In the genomic region with DNA sequence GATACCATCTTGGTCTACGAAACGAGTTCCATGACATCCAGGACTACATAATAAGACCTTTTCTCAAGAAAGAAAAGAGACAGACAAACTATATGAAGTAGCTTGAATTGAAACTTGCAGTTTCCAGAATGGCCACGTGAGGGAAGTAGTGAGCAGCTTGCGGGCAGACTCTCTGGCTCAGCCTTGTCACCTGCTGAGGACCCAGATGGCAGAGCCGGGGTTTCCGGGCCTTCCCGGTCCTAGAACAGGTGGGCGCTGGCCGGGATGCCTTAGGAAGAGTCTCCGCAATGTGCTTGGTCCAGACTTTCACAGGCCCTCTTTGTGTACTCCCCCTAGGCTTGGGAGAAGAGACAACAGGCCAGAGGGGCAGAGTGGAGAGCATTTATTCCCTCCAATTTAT, we compare ENCODE assay signal across 9 mouse cellular contexts. TPM values are rescaled to one million over a fixed set of nuclear protein-coding genes. Genes with fewer than 3 reads are reported as not detected.
DNase-seq lines count a peak whose midpoint lies in the region; ATAC-seq and TF ChIP-seq lines count a peak whose summit lies in the region.
"Had no signal": no experiment of that assay in that cellular context is flagged by ENCODE, and none has a peak within 500 bp of the region (broad histone marks: within the 10 kb centered on the region; RNA-seq: fewer than 3 reads in every experiment).

No protein-coding gene starts in this region.

- peak; percentile 63 to 81 for DNase-seq in left cerebral cortex, adult 2 months (ENCODE audit: extremely low spot score in 1 of 2, low spot score in 2 of 2)
- DNase-seq in left cerebral cortex, adult 11 months (ENCODE audit: low spot score) = no peak
- DNase-seq in c-Kit-positive CD71-positive TER-119-negative erythroid progenitor cells, embryonic 14.5 days (ENCODE audit: low read depth) = peak; percentile 59
- peak; percentile 88 for DNase-seq in forebrain, embryonic 11.5 days (ENCODE audit: low spot score)
- DNase-seq in liver, embryonic 14.5 days (ENCODE audit: low read depth in 3 of 3, low spot score in 3 of 3) = peak; percentile 35 to 42 (median 41)
- DNase-seq in thymus, adult 2 months = peak; percentile 79

- H3K4me3 ChIP-seq in left cerebral cortex, adult 2 months = no peak overlapping the region
- H3K4me3 ChIP-seq in forebrain, embryonic 11.5 days (ENCODE audit: low read depth, low read length) = no peak overlapping the region
- H3K4me3 ChIP-seq in intestine, postnatal 0 days (ENCODE audit: low read depth, low read length) = no peak overlapping the region
- H3K4me3 ChIP-seq in liver, embryonic 14.5 days (ENCODE audit: insufficient read depth in 1 of 2, low read depth in 2 of 2, low read length in 2 of 2) = no peak overlapping the region
- H3K4me3 ChIP-seq in neural tube, embryonic 14.5 days (ENCODE audit: low read depth, low read length) = no peak overlapping the region
- no peak overlapping the region for H3K4me3 ChIP-seq in thymus, adult 2 months (ENCODE audit: control insufficient read depth, insufficient read depth, low read length)
- H3K4me3 ChIP-seq: embryonic facial prominence, embryonic 15.5 days had no signal

- no peak overlapping the region for H3K9ac ChIP-seq in forebrain, embryonic 11.5 days (ENCODE audit: low read length)
- H3K9ac ChIP-seq in intestine, postnatal 0 days (ENCODE audit: low read depth, low read length) = no peak overlapping the region
- no peak overlapping the region for H3K9ac ChIP-seq in liver, embryonic 14.5 days (replicated peaks)
- H3K9ac ChIP-seq in neural tube, embryonic 14.5 days (replicated peaks; ENCODE audit: low read depth, low read length) = no peak overlapping the region
- H3K9ac ChIP-seq: embryonic facial prominence, embryonic 15.5 days had no signal

- H3K36me3 ChIP-seq in forebrain, embryonic 11.5 days (ENCODE audit: control insufficient read depth, insufficient read depth, low read length) = no peaks in the 10 kb centered on the region
- H3K36me3 ChIP-seq in intestine, postnatal 0 days (ENCODE audit: control insufficient read depth, insufficient read depth) = no peaks in the 10 kb centered on the region
- H3K36me3 ChIP-seq in liver, embryonic 14.5 days (replicated peaks; ENCODE audit: control insufficient read depth, insufficient read depth, low read depth) = no peaks in the 10 kb centered on the region
- H3K36me3 ChIP-seq in neural tube, embryonic 14.5 days (ENCODE audit: control insufficient read depth, insufficient read depth, low read length) = no peaks in the 10 kb centered on the region
- H3K36me3 ChIP-seq in thymus, adult 2 months (ENCODE audit: control insufficient read depth, insufficient read depth, low read length) = no peaks in the 10 kb centered on the region
- H3K36me3 ChIP-seq: embryonic facial prominence, embryonic 15.5 days had no signal

- no peak for TF ChIP-seq POLR2A in thymus, adult 2 months (IDR thresholded peaks at IDR 0.05; ENCODE audit: control insufficient read depth, extremely low read depth, insufficient read depth, low read length, poor library complexity)

- no peak overlapping the region for H3K27ac ChIP-seq in left cerebral cortex, adult 2 months
- no peak overlapping the region for H3K27ac ChIP-seq in forebrain, embryonic 11.5 days (ENCODE audit: low read depth, low read length)
- H3K27ac ChIP-seq in intestine, postnatal 0 days (ENCODE audit: low read depth, low read length) = no peak overlapping the region
- H3K27ac ChIP-seq in liver, embryonic 14.5 days = no peak overlapping the region
- H3K27ac ChIP-seq in neural tube, embryonic 14.5 days (ENCODE audit: low read depth, low read length) = no peak overlapping the region
- no peak overlapping the region for H3K27ac ChIP-seq in thymus, adult 2 months (ENCODE audit: control insufficient read depth, insufficient read depth, low read length)
- H3K27ac ChIP-seq: embryonic facial prominence, embryonic 15.5 days had no signal

- peaks cover 5% of the 10 kb centered on the region; the same call in 1 of the 2 replicates for H3K27me3 ChIP-seq in forebrain, embryonic 11.5 days (ENCODE audit: control insufficient read depth, insufficient read depth, low read length)
- peaks cover 8% of the 10 kb centered on the region for H3K27me3 ChIP-seq in intestine, postnatal 0 days (replicated peaks; ENCODE audit: control insufficient read depth, insufficient read depth, low read length)
- H3K27me3 ChIP-seq in liver, embryonic 14.5 days (ENCODE audit: control insufficient read depth, insufficient read depth, low read length) = peaks cover 16% of the 10 kb centered on the region
- H3K27me3 ChIP-seq in neural tube, embryonic 14.5 days (ENCODE audit: control insufficient read depth, insufficient read depth, low read length) = no peaks in the 10 kb centered on the region; the same call in 1 of the 2 replicates
- 0 out of 2 replicates have a peak, but pooled peaks cover 3% of the 10 kb centered on the region for H3K27me3 ChIP-seq in thymus, adult 2 months (ENCODE audit: control insufficient read depth, insufficient read depth, low read length)

- ATAC-seq in forebrain, embryonic 11.5 days (replicated peaks; ENCODE audit: low FRiP score) = no peak
- ATAC-seq in intestine, postnatal 0 days = no peak
- no peak for ATAC-seq in liver, embryonic 14.5 days (ENCODE audit: insufficient read depth)
- ATAC-seq in neural tube, embryonic 14.5 days (ENCODE audit: low read depth) = peak; percentile 54

- H3K9me3 ChIP-seq in forebrain, embryonic 11.5 days (ENCODE audit: control insufficient read depth, low read length) = no peaks in the 10 kb centered on the region
- 0 out of 2 replicates have a peak, but pooled peaks cover 5% of the 10 kb centered on the region for H3K9me3 ChIP-seq in intestine, postnatal 0 days (ENCODE audit: control insufficient read depth)
- H3K9me3 ChIP-seq in liver, embryonic 14.5 days (ENCODE audit: control insufficient read depth, low read length) = no peaks in the 10 kb centered on the region
- H3K9me3 ChIP-seq in neural tube, embryonic 14.5 days (ENCODE audit: control insufficient read depth, low read length) = no peaks in the 10 kb centered on the region
- H3K9me3 ChIP-seq: embryonic facial prominence, embryonic 15.5 days had no signal

- no peak for TF ChIP-seq EP300 in liver, embryonic 14.5 days (IDR thresholded peaks at IDR 0.05; ENCODE audit: low read depth)

- peaks cover 6% of the 10 kb centered on the region; the same call in 1 of the 2 replicates for H3K4me1 ChIP-seq in forebrain, embryonic 11.5 days (replicated peaks; ENCODE audit: control insufficient read depth, insufficient read depth, low read length)
- no peaks in the 10 kb centered on the region for H3K4me1 ChIP-seq in intestine, postnatal 0 days (replicated peaks; ENCODE audit: control insufficient read depth, insufficient read depth, low read length)
- H3K4me1 ChIP-seq in liver, embryonic 14.5 days (replicated peaks; ENCODE audit: control insufficient read depth in 2 of 2, insufficient read depth in 2 of 2, low read length in 1 of 2) = peaks cover 7 to 12% of the 10 kb centered on the region in 2 experiments
- H3K4me1 ChIP-seq in neural tube, embryonic 14.5 days (ENCODE audit: control insufficient read depth, insufficient read depth, low read length) = 0 out of 2 replicates have a peak, but pooled peaks cover 4% of the 10 kb centered on the region
- H3K4me1 ChIP-seq in thymus, adult 2 months (replicated peaks; ENCODE audit: control insufficient read depth, insufficient read depth, low read length) = no peaks in the 10 kb centered on the region; the same call in 1 of the 2 replicates
- H3K4me1 ChIP-seq: embryonic facial prominence, embryonic 15.5 days had no signal

- intact Hi-C loops in left cerebral cortex, adult 2 months (cut with DNase I) = loop anchor here (1.0 kb wide), 2 partner anchors 36 to 59 kb away; no protein-coding TSS in a partner anchor

- WGBS in forebrain, embryonic 11.5 days = 9% methylated on average over 10 of the region's 10 CpGs
- 2% methylated on average over 10 of the region's 10 CpGs for WGBS in intestine, postnatal 0 days
- WGBS in liver, embryonic 14.5 days (ENCODE audit: insufficient replicate concordance) = 1% methylated on average over 10 of the region's 10 CpGs
- 5% methylated on average over 10 of the region's 10 CpGs for WGBS in neural tube, embryonic 14.5 days
- WGBS in thymus, adult 2 months = 1% methylated on average over 10 of the region's 10 CpGs

- no peak overlapping the region for H3K4me2 ChIP-seq in forebrain, embryonic 11.5 days (ENCODE audit: low read depth, low read length, severe bottlenecking)
- H3K4me2 ChIP-seq in intestine, postnatal 0 days (replicated peaks; ENCODE audit: low read depth) = no peak overlapping the region
- H3K4me2 ChIP-seq in liver, embryonic 14.5 days (ENCODE audit: low read depth) = no peak overlapping the region
- H3K4me2 ChIP-seq in neural tube, embryonic 14.5 days (ENCODE audit: low read depth, low read length) = no peak overlapping the region
- H3K4me2 ChIP-seq: embryonic facial prominence, embryonic 15.5 days had no signal

- TF ChIP-seq CTCF in left cerebral cortex, adult 2 months (IDR thresholded peaks at IDR 0.05) = peak; percentile 90
- peak; percentile 93 for TF ChIP-seq CTCF in intestine, postnatal 0 days (IDR thresholded peaks at IDR 0.05; ENCODE audit: low read depth)
- peak; percentile 94 for TF ChIP-seq CTCF in liver, embryonic 14.5 days (IDR thresholded peaks at IDR 0.05; ENCODE audit: low read depth)
- TF ChIP-seq CTCF in thymus, adult 2 months (IDR thresholded peaks at IDR 0.05; ENCODE audit: borderline replicate concordance, control insufficient read depth, extremely low read depth, insufficient read depth, low read length, poor library complexity) = peak; percentile 72; the same call in 1 of the 2 replicates

RNA-seq across cellular contexts. Expression of a gene that starts 3.7 kb away (rescaled TPM):
- total RNA-seq in left cerebral cortex, adult 2 months (2021) = 100 to 1,000 TPM; 175 to 181 TPM
- 4.2 and 4.9 TPM in 2 replicates for polyA plus RNA-seq in forebrain, embryonic 11.5 days (2014; fragmentation: Nextera tagmentation; extraction: Ambion mirVana)
- polyA plus RNA-seq in intestine, postnatal 0 days (2015; fragmentation: Nextera tagmentation; extraction: Ambion mirVana) = 0.77 and 0.95 TPM in 2 replicates
- polyA plus RNA-seq in liver, embryonic 14.5 days (2012; rRNA removed) = 0.19 and 0.25 TPM in 2 replicates
- 0.09 and 0.15 TPM in 2 replicates for polyA plus RNA-seq in liver, embryonic 14.5 days (2014; fragmentation: Nextera tagmentation; extraction: Ambion mirVana)
- 18.8 and 24.0 TPM in 2 replicates for polyA plus RNA-seq in neural tube, embryonic 14.5 days (2014; fragmentation: Nextera tagmentation; extraction: Ambion mirVana)
- polyA plus RNA-seq in thymus, adult 2 months (2012; rRNA removed) = 3.7 and 4.1 TPM in 2 replicates

RNA-seq across cellular contexts. Expression of a gene that starts 19.6 kb away (rescaled TPM):
- total RNA-seq in left cerebral cortex, adult 2 months (2021) = 10 to 100 TPM; 49.9 to 53.7 TPM
- 124 and 134 TPM in 2 replicates for polyA plus RNA-seq in forebrain, embryonic 11.5 days (2014; fragmentation: Nextera tagmentation; extraction: Ambion mirVana)
- polyA plus RNA-seq in intestine, postnatal 0 days (2015; fragmentation: Nextera tagmentation; extraction: Ambion mirVana) = 47.7 and 49.8 TPM in 2 replicates
- 53.3 and 58.2 TPM in 2 replicates for polyA plus RNA-seq in liver, embryonic 14.5 days (2012; rRNA removed)
- polyA plus RNA-seq in liver, embryonic 14.5 days (2014; fragmentation: Nextera tagmentation; extraction: Ambion mirVana) = 50.6 and 50.7 TPM in 2 replicates
- 99.3 and 106 TPM in 2 replicates for polyA plus RNA-seq in neural tube, embryonic 14.5 days (2014; fragmentation: Nextera tagmentation; extraction: Ambion mirVana)
- polyA plus RNA-seq in thymus, adult 2 months (2012; rRNA removed) = 317 and 354 TPM in 2 replicates
